Mouse (Mus musculus) ovary, postnatal 36 days (tissue): Measurements from ENCODE around the gene H1fnt.

ENCODE experiments used
- DNase-seq: peaks from one replicate; pipeline ENCODE4 v3.0.0; 2022; ENCODE audit warnings: low spot score, mixed read lengths

H1fnt gene

GRCm38 (mm10) chr15:98257193-98257592 is at the start of gene H1fnt:
Gene H1fnt, minus strand, starts transcription at chr15:98257293.
- no peak for DNase-seq

- peak; percentile 62 for DNase-seq
Measured at GRCm38 (mm10) chr15:98295628-98296551, 38.8 kb upstream of the H1fnt start, which contains the start of gene Zfp641. Gene Zfp641, minus strand, starts transcription at chr15:98296161.

- DNase-seq = no peak
Measured at GRCm38 (mm10) chr15:98293651-98294050, 36.6 kb upstream of the H1fnt start.

- DNase-seq = no peak
Measured at GRCm38 (mm10) chr15:98288566-98288965, 31.5 kb upstream of the H1fnt start.

- no peak for DNase-seq
Measured at GRCm38 (mm10) chr15:98286418-98286817, 29.3 kb upstream of the H1fnt start.

GRCm38 (mm10) chr15:98257776-98258175 is 683 bp upstream of the H1fnt start:
- DNase-seq = no peak

- no peak for DNase-seq
Measured at GRCm38 (mm10) chr15:98256271-98256670, 822 bp downstream of the H1fnt start.

GRCm38 (mm10) chr15:98235442-98235841 is 21.7 kb downstream of the H1fnt start:
- no peak for DNase-seq

- DNase-seq = no peak
Measured at GRCm38 (mm10) chr15:98234350-98234749, 22.7 kb downstream of the H1fnt start, which contains the start of gene Olfr286. Gene Olfr286, minus strand, starts transcription at chr15:98234450.

GRCm38 (mm10) chr15:98226096-98226495 is 31.0 kb downstream of the H1fnt start:
- DNase-seq = no peak

- DNase-seq = no peak
Measured at GRCm38 (mm10) chr15:98225610-98226009, 31.5 kb downstream of the H1fnt start.

GRCm38 (mm10) chr15:98222377-98222776 is 34.7 kb downstream of the H1fnt start:
- no peak for DNase-seq

GRCm38 (mm10) chr15:98220877-98221276 is 36.2 kb downstream of the H1fnt start, which contains the start of the genes Gm44579 and Olfr287:
Gene Gm44579, minus strand, starts transcription at chr15:98220977.
Gene Olfr287, minus strand, starts transcription at chr15:98221056.
- no peak for DNase-seq

- no peak for DNase-seq
Measured at GRCm38 (mm10) chr15:98214130-98214529, 43.0 kb downstream of the H1fnt start.

- no peak for DNase-seq
Measured at GRCm38 (mm10) chr15:98213336-98213870, 43.7 kb downstream of the H1fnt start.

GRCm38 (mm10) chr15:98209676-98210075 is 47.4 kb downstream of the H1fnt start:
- DNase-seq = no peak
